Mouse (Mus musculus): Measurements from ENCODE around the gene Slc22a8.

Gene Slc22a8

GRCm38 (mm10) chr19:8590954-8591353 is at the start of gene Slc22a8:
Gene Slc22a8 (plus strand): TSS chr19:8591254.
- in situ Hi-C loops (cut with MboI, MseI) = loop anchor here in 1 of 2 experiments (10.0 to 25.0 kb wide), 3 partner anchors 271 to 534 kb away; partner anchors contain the start of genes Lrrn4cl and Ubxn1

GRCm38 (mm10) chr19:8558897-8559296 is 32.2 kb upstream of the Slc22a8 start:
- in situ Hi-C loops (cut with MboI, MseI) = no loop called here

DNA sequence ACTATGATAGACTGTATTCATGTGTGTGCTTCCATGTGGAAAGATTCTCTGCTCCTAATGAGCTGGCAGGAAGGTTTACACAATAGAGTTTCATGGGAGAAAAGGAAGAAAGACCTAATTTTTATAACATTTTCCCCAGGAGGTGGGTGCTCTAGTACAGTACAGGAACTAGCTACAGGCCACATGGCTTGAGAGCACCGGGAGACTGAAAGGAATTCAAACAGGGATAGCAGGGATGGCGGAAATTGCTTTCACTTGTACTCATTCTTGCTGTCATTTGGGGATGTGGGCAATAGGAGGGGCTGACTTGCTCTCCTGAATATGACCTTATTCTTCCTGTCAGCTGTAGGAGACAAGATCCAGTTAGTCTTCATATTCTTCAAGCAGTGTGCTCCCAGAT is 27.0 kb upstream of the Slc22a8 start:
- in situ Hi-C loops (cut with MboI, MseI) = no loop called here

GRCm38 (mm10) chr19:8564469-8564868 is 26.6 kb upstream of the Slc22a8 start:
- in situ Hi-C loops (cut with MboI, MseI) = no loop called here

GRCm38 (mm10) chr19:8565262-8565661 is 25.8 kb upstream of the Slc22a8 start:
- in situ Hi-C loops (cut with MboI, MseI) = no loop called here

DNA sequence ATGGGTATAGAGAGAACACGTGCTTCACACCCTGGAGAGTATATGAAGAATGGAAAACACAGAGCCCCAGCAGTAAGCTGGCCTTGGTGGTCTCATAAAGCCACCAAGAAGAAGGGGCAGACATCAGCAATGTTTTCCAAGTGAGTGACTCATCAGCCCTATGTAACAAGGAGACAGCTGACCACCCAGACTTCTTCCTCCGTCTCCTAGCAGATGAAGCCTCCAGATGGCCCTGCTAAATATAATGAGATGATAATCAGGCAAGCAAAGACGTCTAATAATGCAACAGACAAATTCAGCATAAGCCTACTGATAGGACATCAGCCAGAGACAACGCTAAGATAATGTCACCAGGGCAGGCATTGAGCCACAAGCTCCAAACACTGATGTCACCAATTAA is 25.1 kb upstream of the Slc22a8 start:
- in situ Hi-C loops (cut with MboI, MseI) = no loop called here

DNA sequence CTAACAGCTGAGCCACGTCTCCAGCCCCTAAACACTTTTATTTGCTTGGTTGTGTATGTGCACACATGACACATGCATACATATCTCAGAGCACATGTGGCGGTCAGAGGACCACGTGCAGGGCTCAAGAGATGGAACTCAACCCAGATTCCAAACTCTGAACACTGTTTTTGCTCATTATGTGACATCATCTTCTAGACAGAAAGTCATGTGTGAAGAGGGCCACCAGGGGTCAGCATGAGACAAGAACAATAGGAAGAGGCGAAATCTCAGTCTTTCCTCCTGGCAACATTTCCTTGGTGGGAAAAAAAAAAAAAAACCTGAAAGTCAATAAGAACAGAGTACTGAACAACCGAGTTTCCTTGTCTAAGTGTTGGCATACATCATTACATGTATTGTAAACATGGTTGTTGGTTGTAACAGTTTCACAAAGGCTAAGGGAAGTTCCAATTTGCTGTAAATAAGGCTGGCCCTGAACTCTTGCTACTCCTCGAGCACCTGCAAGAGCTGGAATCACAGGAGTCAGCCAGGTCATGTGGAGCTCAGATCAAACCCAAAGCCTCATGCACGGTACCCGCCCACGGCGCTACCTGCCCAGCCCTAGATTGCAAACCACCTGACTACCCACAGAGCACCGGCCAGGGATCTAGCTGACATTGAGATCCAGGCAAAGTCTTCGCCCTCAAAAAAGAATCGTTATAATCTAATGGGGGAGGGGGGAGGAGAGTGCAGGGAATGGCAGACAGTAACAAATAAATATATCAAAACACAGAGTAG is 23.8 kb upstream of the Slc22a8 start:
- in situ Hi-C loops (cut with MboI, MseI) = no loop called here

DNA sequence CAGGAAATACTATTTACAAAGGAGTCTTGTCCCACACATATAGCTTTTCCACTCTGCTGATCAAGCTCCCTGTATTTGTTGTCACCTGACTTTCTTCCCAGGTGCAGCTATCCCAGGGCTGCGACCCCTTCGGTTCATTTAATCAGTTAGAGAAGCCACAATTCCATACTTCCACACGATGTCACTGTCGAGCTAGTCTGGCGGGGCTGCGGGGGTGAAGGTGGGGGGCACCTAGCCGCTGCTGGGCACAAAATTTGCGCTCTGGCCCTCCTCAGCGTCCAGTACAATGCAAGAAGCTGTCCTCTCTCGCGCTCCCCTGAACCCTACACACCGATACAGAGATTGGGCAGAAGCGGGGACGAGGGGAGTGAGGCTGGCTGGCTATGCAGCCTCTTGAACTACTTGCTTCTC is 21.6 kb upstream of the Slc22a8 start:
- in situ Hi-C loops (cut with MboI, MseI) = no loop called here

GRCm38 (mm10) chr19:8570341-8571040 is 20.6 kb upstream of the Slc22a8 start:
- in situ Hi-C loops (cut with MboI, MseI) = no loop called here

DNA sequence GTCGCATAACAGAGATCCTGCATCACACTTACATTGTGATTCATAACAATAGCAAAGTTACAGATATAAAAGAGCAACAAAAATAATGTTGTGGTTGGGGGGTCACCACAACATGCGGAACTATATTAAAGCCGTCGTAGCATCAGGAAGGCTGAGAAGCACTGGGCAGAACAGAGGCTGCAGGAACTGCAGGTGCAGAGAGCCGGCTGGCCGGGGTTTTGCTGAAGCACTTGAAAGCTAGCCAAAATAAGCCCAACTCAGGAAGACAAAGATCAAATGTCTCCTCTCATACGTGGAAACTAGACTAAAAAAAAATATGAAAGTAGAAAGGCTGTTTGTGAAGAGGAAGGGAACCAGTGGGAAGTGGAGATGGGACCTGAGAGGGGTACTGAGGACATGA is 19.3 kb upstream of the Slc22a8 start:
- in situ Hi-C loops (cut with MboI, MseI) = no loop called here

DNA sequence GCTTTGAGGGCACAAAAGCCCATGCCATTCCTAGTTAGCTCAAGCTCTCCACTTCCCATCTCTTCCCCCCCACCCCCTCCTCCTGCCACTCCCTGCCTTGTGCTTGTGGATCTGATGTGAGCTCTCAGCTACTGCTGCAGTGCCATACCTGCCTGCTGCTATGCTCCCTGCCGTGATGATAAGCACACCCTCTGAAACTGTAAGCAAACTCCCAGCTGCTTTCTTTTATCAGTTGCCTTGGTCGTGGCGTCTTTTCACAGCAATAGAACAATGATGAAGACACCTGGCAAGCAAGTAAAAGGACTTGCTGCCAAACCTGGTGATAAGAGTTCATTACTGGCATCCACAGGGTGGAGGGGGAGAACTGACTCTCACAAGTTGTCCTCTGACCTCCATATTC is 18.6 kb upstream of the Slc22a8 start:
- in situ Hi-C loops (cut with MboI, MseI) = no loop called here

GRCm38 (mm10) chr19:8577432-8577831 is 13.6 kb upstream of the Slc22a8 start:
- in situ Hi-C loops (cut with MboI, MseI) = loop anchor here in 1 of 2 experiments (5.0 to 25.0 kb wide), 3 partner anchors 100 to 435 kb away; partner anchors contain the start of genes Lrrn4cl and Ubxn1

DNA sequence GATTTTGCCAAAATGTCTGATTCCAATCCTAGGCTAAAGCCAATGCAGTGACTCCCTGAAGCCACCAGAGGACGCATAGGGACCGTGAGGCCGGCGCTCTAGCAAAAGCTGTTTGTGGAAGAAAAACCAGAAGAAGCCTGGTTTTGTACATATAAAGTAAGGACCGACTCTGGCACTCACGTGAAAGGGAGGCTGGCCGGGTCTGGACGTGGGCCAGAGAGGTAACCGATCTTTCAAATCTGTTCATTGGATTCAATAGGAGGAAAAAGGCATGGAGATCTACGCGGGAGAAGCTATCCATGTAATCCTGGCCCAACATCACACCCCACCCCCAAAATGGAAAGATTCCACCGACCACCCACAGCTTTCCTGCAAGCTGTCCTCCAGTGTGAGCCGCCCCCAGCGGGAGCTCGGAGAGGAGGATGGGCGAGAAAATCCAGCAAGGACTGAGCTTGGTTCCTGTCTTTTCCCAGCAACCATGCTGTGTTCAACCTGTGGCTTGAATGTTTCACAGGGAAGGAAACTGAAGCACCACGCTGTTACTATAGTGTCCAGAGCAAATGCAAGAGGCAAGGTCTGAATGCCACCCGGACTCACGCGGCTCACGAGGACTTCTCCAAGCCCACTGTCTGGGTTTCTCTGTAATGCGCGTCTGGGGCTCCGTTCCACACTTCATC is 12.6 kb upstream of the Slc22a8 start:
- in situ Hi-C loops (cut with MboI, MseI) = loop anchor here in 1 of 2 experiments (5.0 to 25.0 kb wide), 3 partner anchors 99 to 434 kb away; partner anchors contain the start of genes Lrrn4cl and Ubxn1

GRCm38 (mm10) chr19:8578970-8579342 is 12.1 kb upstream of the Slc22a8 start:
- in situ Hi-C loops (cut with MboI, MseI) = loop anchor here in 1 of 2 experiments (5.0 to 25.0 kb wide), 3 partner anchors 98 to 433 kb away; partner anchors contain the start of genes Lrrn4cl and Ubxn1

- in situ Hi-C loops (cut with MboI, MseI) = loop anchor here (5.0 to 25.0 kb wide), 3 partner anchors 92 to 427 kb away; partner anchors contain the start of genes Lrrn4cl (in 1 of the 2) and Ubxn1 (in 1 of the 2)
Measured at GRCm38 (mm10) chr19:8585298-8585697, 5.8 kb upstream of the Slc22a8 start.

GRCm38 (mm10) chr19:8585899-8586298 is 5.2 kb upstream of the Slc22a8 start:
- in situ Hi-C loops (cut with MboI, MseI) = loop anchor here (5.0 to 25.0 kb wide), 3 partner anchors 91 to 426 kb away; partner anchors contain the start of genes Lrrn4cl (in 1 of the 2) and Ubxn1 (in 1 of the 2)

DNA sequence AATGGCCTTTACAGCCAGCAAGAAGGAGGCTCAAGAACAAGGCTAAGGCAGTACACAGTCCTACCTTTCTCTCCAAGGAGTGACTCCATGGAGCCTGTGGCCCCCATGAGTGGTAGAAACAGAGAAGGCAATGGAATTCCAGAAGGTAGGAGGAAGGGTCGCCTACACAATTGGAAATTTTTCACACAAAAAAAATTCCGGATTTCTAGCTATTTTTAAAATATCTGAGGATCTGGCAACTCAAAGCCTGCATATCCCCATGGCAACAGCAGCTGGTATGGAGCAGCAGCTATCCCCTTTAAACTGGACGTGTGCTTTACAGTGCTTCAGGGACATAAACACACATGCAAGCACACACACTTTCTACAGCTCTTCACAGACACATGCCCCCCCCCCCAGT is 4.7 kb upstream of the Slc22a8 start:
- in situ Hi-C loops (cut with MboI, MseI) = loop anchor here (5.0 to 25.0 kb wide), 3 partner anchors 91 to 426 kb away; partner anchors contain the start of genes Lrrn4cl (in 1 of the 2) and Ubxn1 (in 1 of the 2)

GRCm38 (mm10) chr19:8587315-8587714 is 3.7 kb upstream of the Slc22a8 start:
- in situ Hi-C loops (cut with MboI, MseI) = loop anchor here (5.0 to 25.0 kb wide), 3 partner anchors 90 to 425 kb away; partner anchors contain the start of genes Lrrn4cl (in 1 of the 2) and Ubxn1 (in 1 of the 2)

DNA sequence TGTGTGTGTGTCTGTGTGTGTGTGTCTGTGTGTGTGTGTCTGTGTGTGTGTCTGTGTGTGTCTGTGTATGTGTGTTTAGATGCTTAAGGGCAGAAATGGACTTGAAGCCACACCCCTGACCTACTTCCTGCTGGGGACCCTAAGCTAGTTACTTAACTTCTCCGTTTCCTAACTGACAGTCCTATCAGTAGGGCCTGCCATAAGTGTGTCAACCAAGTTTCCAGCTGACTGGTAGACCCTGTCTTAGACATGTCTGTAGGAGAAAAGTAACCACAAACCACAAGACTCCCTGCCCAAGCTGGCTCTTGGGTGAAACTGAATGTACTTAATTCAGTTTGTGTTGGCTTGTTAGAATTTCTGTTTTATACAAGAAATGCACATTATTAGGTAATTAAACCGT is 1.1 kb downstream of the Slc22a8 start:
- in situ Hi-C loops (cut with MboI, MseI) = loop anchor here in 1 of 2 experiments (10.0 to 25.0 kb wide), 3 partner anchors 270 to 533 kb away; partner anchors contain the start of genes Lrrn4cl and Ubxn1

DNA sequence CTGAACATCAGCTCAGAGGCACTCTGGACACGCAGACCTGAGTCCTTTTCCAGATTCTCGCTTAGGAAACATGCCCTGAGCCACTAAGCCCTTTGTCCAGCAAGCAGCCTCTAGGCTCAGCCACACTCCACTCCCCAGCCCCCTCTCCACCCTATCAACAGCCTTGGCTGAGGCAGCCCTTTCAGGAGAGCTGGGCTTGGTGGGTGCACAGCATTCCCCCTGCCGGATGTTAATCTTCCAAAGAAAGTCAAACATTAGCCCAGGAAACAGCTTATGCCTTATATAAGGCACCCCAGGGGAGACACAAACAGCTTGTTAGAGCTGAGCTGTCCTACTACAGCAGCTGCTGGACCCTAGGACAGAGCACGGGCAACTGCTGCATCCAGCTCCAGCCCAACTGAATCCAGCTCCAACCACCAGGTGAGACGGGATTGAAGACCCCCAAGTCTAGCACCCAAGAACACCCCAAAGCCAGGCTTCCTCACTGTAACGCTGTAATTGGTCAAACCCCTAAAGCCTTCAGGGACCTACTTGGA is 1.9 kb downstream of the Slc22a8 start:
- in situ Hi-C loops (cut with MboI, MseI) = loop anchor here in 1 of 2 experiments (10.0 to 25.0 kb wide), 3 partner anchors 269 to 532 kb away; partner anchors contain the start of genes Lrrn4cl and Ubxn1

GRCm38 (mm10) chr19:8593833-8594232 is 2.8 kb downstream of the Slc22a8 start:
- in situ Hi-C loops (cut with MboI, MseI) = loop anchor here in 1 of 2 experiments (10.0 to 25.0 kb wide), 3 partner anchors 268 to 531 kb away; partner anchors contain the start of genes Lrrn4cl and Ubxn1
